Mouse (Mus musculus): Measurements from ENCODE around the gene Hoxb6.

- TF ChIP-seq POLR2A (IDR thresholded peaks at IDR 0.05; ENCODE audit: control insufficient read depth, extremely low read depth, insufficient read depth, low read length, poor library complexity) (no peak), CTCF (IDR thresholded peaks at IDR 0.05; ENCODE audit: borderline replicate concordance, control insufficient read depth, extremely low read depth, insufficient read depth, low read length, poor library complexity) (no peak)
Observed at GRCm38 (mm10) chr11:96350341-96350624, 58.0 kb downstream of the Hoxb6 start, which contains the start of gene Hoxb2.
